Mouse (Mus musculus) stomach, postnatal 0 days (tissue): ENCODE measurements around the gene Iffo1. TPM values are rescaled to one million over a fixed set of nuclear protein-coding genes. Genes with fewer than 3 reads are reported as not detected.

Experiments used
- ATAC-seq: fragments of 200-750 bp; cut with Nextera tagmentation; 2 replicates; pipeline ENCODE4 v1.8.0; 2017; ENCODE audit not compliant: low FRiP score, low TSS enrichment
- DNase-seq: peaks from one replicate; pipeline ENCODE4 v3.0.0-alpha.2; 2016; ENCODE audit warnings: low spot score
- H3K27ac ChIP-seq: fragments of 300-500 bp; sonication (generic); replicated peaks from 2 replicates; pipeline ENCODE4 v1.5.1; 2014; ENCODE audit warnings: mild to moderate bottlenecking, control low read depth
- H3K27me3 ChIP-seq: fragments of 300-500 bp; sonication (generic); 2 replicates; pipeline ENCODE4 v1.6.1; 2014; ENCODE audit warnings: low read length; ENCODE audit not compliant: control insufficient read depth, insufficient read depth
- H3K36me3 ChIP-seq: fragments of 300-500 bp; sonication (generic); 2 replicates; pipeline ENCODE4 v1.6.1; 2014; ENCODE audit warnings: low read length, mixed read lengths; ENCODE audit not compliant: control insufficient read depth, insufficient read depth
- H3K4me1 ChIP-seq: fragments of 300-500 bp; sonication (generic); replicated peaks from 2 replicates; pipeline ENCODE4 v1.6.1; 2014; ENCODE audit warnings: antibody characterized with exemption; ENCODE audit not compliant: control insufficient read depth, insufficient read depth
- H3K4me2 ChIP-seq: fragments of 300-500 bp; sonication (generic); replicated peaks from 2 replicates; pipeline ENCODE4 v1.6.1; 2014; ENCODE audit warnings: low read depth, mild to moderate bottlenecking, control low read depth, moderate library complexity
- H3K4me3 ChIP-seq: fragments of 300-500 bp; sonication (generic); 2 replicates; pipeline ENCODE4 v1.5.1; 2014; ENCODE audit warnings: low read depth, low read length, control low read depth
- H3K9ac ChIP-seq: fragments of 300-500 bp; sonication (generic); 2 replicates; pipeline ENCODE4 v1.6.1; 2014; ENCODE audit warnings: mild to moderate bottlenecking, low read length, control low read depth, mixed read lengths
- H3K9me3 ChIP-seq: fragments of 300-500 bp; sonication (generic); 2 replicates; pipeline ENCODE4 v1.6.1; 2016; ENCODE audit warnings: low read length; ENCODE audit not compliant: control insufficient read depth
- CTCF ChIP-seq: IDR thresholded peaks from 2 replicates; pipeline ENCODE4 v1.5.1; 2016; ENCODE audit warnings: antibody characterized with exemption, low read depth, mild to moderate bottlenecking, moderate library complexity
- EP300 ChIP-seq: optimal IDR thresholded peaks from 2 replicates; pipeline ENCODE3; 2016; ENCODE audit warnings: antibody characterized with exemption
- WGBS: fragments of 180-500 bp; shearing (Covaris S2); extraction: QIAGEN DNeasy Blood & Tissue Kit; methylation state at CpG from one replicate; pipeline ENCODE4 v1.1.7; 2014; 5-methylcytosine and 5-hydroxymethylcytosine counted together
- polyA plus RNA-seq: library from polyadenylated mRNA; unstranded; fragments of >200 nt; fragmentation: Nextera tagmentation; extraction: Ambion mirVana; gene quantifications from 2 replicates; pipeline ENCODE4 v1.2.1, GENCODE M21; 2015

Gene Iffo1
- polyA plus RNA-seq, result 4.4 and 5.7 TPM in 2 replicates

GRCm38 (mm10) chr6:125145001-125145400 is at the start of gene Iffo1:
Gene Iffo1, plus strand, starts transcription at chr6:125145241.
- DNase-seq (peak; percentile 80), ATAC-seq (peak; percentile 91)
- peak within 1 kb of the TSS; percentile 89 for H3K27ac ChIP-seq
- no peaks in the 10 kb centered on the region for H3K27me3 ChIP-seq
- H3K36me3 ChIP-seq, result peaks cover 12% of the 10 kb centered on the region
- WGBS, result 3% methylated on average over 16 of the region's 16 CpGs
- TF ChIP-seq EP300, result no peak
- peak; percentile 74 for TF ChIP-seq CTCF
- no peaks in the 10 kb centered on the region for H3K9me3 ChIP-seq
- no peaks in the 10 kb centered on the region for H3K4me1 ChIP-seq
- H3K4me2 ChIP-seq, result peak within 1 kb of the TSS; percentile 68
- H3K9ac ChIP-seq, result peak within 1 kb of the TSS; percentile 75
- H3K4me3 ChIP-seq, result peak within 1 kb of the TSS; percentile 57

DNA sequence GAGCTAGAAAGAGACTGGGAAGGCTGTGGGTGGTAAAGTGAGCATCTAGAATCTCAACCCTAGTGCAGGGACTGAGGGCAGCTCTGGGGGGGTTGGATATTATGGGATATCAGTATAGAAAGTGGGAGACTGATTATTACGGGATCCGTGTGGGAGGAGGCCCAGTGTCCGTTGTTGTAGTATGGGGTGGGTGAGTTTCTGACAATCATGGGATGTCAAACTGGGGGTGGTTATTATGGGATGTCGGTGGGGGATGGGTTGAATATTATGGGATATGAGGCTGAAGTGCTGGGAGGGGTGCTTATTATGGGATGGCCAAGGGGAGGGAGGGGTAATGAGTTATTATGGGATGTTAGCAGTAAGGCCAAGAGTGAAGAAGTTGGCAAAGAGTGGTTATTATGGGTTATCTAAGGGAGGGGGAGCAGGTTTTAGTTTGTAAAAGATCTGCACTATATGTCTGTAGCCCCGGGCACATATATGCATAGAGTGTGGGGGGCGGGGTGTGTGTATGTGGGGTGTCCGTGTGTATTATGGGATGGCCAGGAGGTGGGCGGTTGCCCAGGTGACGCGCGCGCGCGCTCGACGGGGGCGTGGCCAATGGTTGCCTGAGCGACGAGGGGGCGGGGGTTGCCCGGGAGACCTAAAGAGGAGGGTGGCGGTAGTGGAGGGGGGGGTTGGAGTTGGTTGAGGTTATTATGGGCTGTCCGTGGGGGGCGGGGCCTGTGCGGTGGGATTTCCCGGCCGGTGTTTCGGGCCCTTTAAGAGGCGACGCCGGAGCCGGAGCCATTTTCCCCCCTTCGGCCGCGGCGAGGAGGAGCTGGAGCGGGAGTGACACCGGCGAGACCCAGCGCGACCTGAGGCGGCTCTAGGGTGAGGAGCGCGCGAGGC is 49.4 kb upstream of the Iffo1 start, which contains the start of gene Chd4:
Gene Chd4 (plus strand): TSS at position 591 of the 888 bp plus-strand sequence.
- Histone ChIP-seq H3K4me3 (peak within 1 kb of the TSS; percentile 90), H3K27ac (peak within 1 kb of the TSS; percentile 96), H3K9ac (peak within 1 kb of the TSS; percentile 88), H3K36me3 (0 out of 2 replicates have a peak, but pooled peaks cover 4% of the 10 kb centered on the region), H3K4me2 (peak within 1 kb of the TSS; percentile 89), H3K9me3 (no peaks in the 10 kb centered on the region), H3K27me3 (no peaks in the 10 kb centered on the region), H3K4me1 (peaks cover 21% of the 10 kb centered on the region; the same call in 1 of the 2 replicates)
- WGBS, result 3% methylated on average over 36 of the region's 45 CpGs
- ATAC-seq (peak; percentile 78), DNase-seq (peak; percentile 97)
- TF ChIP-seq CTCF (no peak), EP300 (peak; percentile 58)

DNA sequence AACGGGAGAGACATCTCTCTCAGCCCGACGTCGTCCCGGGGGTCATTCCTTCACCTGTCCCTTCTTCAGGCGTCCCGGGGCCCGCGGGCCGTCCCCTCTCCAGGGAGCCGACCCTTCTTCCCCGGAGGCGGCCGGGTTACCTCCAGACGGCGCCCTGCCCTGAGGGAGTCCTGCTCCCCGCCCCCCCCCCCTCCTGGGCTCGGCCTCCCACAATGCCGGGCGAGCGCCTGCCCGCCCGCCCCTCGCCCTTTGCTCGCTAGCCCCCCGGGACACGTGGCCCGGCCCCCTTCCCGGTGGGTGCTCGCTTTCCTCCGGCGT is 48.8 kb upstream of the Iffo1 start:
- Histone ChIP-seq H3K4me2 (peak overlapping the region; percentile 89), H3K4me1 (peaks cover 21% of the 10 kb centered on the region; the same call in 1 of the 2 replicates), H3K36me3 (peaks cover 4% of the 10 kb centered on the region), H3K9ac (peak overlapping the region; percentile 88), H3K4me3 (peak overlapping the region; percentile 90), H3K27me3 (no peaks in the 10 kb centered on the region), H3K9me3 (no peaks in the 10 kb centered on the region), H3K27ac (peak overlapping the region; percentile 96)
- TF ChIP-seq CTCF (no peak), EP300 (no peak)
- 0% methylated on average over 9 of the region's 32 CpGs for WGBS
- ATAC-seq (peak; percentile 22), DNase-seq (no peak)

- peak; percentile 64 for DNase-seq
Observed at GRCm38 (mm10) chr6:125096597-125097345, 48.3 kb upstream of the Iffo1 start.

DNA sequence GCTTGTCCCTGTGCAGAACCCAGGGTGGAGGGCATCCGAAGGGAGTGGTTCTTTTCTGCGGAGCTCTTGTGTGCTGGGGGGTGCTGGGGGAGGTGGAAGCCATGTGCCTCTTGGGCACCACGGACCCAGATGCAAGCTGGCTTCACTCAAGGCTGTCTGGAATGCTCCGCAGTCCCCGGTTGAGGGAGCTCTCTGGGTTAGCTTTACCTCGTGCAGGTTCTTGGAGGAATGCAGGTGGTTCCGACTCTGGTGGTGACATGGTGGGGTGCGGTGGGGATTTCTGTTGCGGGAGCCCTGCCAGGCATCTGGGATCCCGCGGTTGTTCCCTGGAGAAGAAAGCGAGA is 47.7 kb upstream of the Iffo1 start:
- WGBS, result under 1% methylated on average over 12 of the region's 12 CpGs
- DNase-seq (peak; percentile 45), ATAC-seq (no peak; the same call in 1 of the 2 replicates)
- Histone ChIP-seq H3K27ac (peak overlapping the region; percentile 96), H3K4me3 (peak overlapping the region; percentile 90), H3K36me3 (peaks cover 14% of the 10 kb centered on the region), H3K4me1 (peaks cover 21% of the 10 kb centered on the region; the same call in 1 of the 2 replicates), H3K9ac (peak overlapping the region; percentile 88), H3K27me3 (no peaks in the 10 kb centered on the region), H3K9me3 (no peaks in the 10 kb centered on the region), H3K4me2 (peak overlapping the region; percentile 89)
- TF ChIP-seq CTCF (0 out of 2 replicates have a peak, but pooled peaks have one; percentile 21), EP300 (no peak)

More at GRCm38 (mm10) chr6:125096597-125097345, 48.3 kb upstream of the Iffo1 start:
- H3K4me1 ChIP-seq, result peaks cover 21% of the 10 kb centered on the region; the same call in 1 of the 2 replicates
- ATAC-seq, result peak; percentile 51
- peak overlapping the region; percentile 90 for H3K4me3 ChIP-seq
- H3K27me3 ChIP-seq, result no peaks in the 10 kb centered on the region
- peak overlapping the region; percentile 88 for H3K9ac ChIP-seq
- peak overlapping the region; percentile 96 for H3K27ac ChIP-seq
- no peak for TF ChIP-seq CTCF
- no peak for TF ChIP-seq EP300
- peaks cover 9% of the 10 kb centered on the region for H3K36me3 ChIP-seq
- H3K4me2 ChIP-seq, result peak overlapping the region; percentile 89
- under 1% methylated on average over 32 of the region's 44 CpGs for WGBS
- H3K9me3 ChIP-seq, result no peaks in the 10 kb centered on the region
